7 mouse cellular contexts compared by ENCODE assay signal in the genomic region with DNA sequence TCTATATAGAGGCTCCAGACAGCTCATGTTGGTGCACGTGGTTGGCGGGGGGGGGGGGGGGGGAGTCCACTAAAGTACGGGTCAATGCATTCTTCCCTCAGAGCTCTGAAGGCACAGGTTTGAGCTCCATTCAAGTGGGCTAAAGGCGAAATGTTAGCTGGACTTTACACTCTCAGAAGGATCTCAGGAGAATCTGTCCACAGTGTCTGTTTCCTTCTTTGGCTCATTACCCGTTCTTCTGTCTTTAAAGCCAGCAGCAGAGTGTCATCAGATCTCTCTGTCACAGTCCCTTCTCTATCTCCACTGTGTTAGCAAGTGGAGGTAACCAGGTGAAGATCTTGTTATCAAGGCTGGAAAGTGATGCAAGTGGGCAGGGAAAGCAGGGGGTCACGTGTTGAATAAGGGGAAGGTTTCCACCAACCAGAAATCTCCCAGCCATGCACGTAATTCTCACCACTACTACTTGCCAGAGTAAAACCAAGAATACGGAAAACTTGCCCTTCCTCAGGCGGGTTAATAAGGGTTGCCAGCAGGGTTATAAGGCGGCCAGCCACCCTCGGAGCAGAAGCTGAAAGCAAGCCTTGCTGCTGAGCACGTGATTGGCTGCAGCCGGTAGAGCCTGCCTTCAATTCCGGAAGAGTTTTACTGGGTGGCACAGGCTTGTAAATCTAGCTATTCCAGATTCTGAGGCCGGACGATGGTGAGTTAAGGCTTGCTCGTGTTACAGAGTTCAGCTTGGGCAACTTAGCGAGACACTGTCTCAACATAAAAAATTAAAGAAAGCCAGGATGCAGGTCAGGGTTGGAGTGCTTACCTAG.
DNase-seq lines count a peak whose midpoint lies in the region; ATAC-seq lines count a peak whose summit lies in the region.

No protein-coding gene starts in this region.

- H3K27me3 ChIP-seq in hindbrain, embryonic 12.5 days, result peaks cover 3% of the 10 kb centered on the region; the same call in 1 of the 2 replicates
- H3K27me3 ChIP-seq in limb, embryonic 12.5 days, result peaks cover 7% of the 10 kb centered on the region
- peaks cover 19% of the 10 kb centered on the region for H3K27me3 ChIP-seq in midbrain, embryonic 13.5 days

- peak overlapping the region; percentile 55 for H3K4me2 ChIP-seq in hindbrain, embryonic 12.5 days (replicated peaks)
- peak overlapping the region; percentile 61 for H3K4me2 ChIP-seq in limb, embryonic 12.5 days
- H3K4me2 ChIP-seq in midbrain, embryonic 13.5 days (replicated peaks), result peak overlapping the region; percentile 59

- no peaks in the 10 kb centered on the region for H3K36me3 ChIP-seq in hindbrain, embryonic 12.5 days
- H3K36me3 ChIP-seq in limb, embryonic 12.5 days, result no peaks in the 10 kb centered on the region
- no peaks in the 10 kb centered on the region for H3K36me3 ChIP-seq in midbrain, embryonic 13.5 days

- H3K4me3 ChIP-seq in hindbrain, embryonic 12.5 days, result peak overlapping the region; percentile 27
- H3K4me3 ChIP-seq in limb, embryonic 12.5 days (replicated peaks), result peak overlapping the region; percentile 16
- H3K4me3 ChIP-seq in midbrain, embryonic 13.5 days (replicated peaks), result peak overlapping the region; percentile 29

- no peak overlapping the region for H3K9ac ChIP-seq in hindbrain, embryonic 12.5 days
- no peak overlapping the region for H3K9ac ChIP-seq in limb, embryonic 12.5 days (replicated peaks)
- H3K9ac ChIP-seq in midbrain, embryonic 13.5 days (replicated peaks), result no peak overlapping the region

- ATAC-seq in hindbrain, embryonic 12.5 days (ENCODE audit: low FRiP score), result no peak
- peak; percentile 66 for ATAC-seq in limb, embryonic 12.5 days (ENCODE audit: insufficient number of reproducible peaks, insufficient read depth, low FRiP score, low TSS enrichment, low read depth)
- peak; percentile 17; the same call in 1 of the 2 replicates for ATAC-seq in midbrain, embryonic 13.5 days

- 17% methylated on average over 17 of the region's 18 CpGs for WGBS in hindbrain, embryonic 12.5 days
- 17% methylated on average over 18 of the region's 18 CpGs for WGBS in limb, embryonic 12.5 days
- WGBS in midbrain, embryonic 13.5 days, result 19% methylated on average over 18 of the region's 18 CpGs

- peaks cover 12% of the 10 kb centered on the region; the same call in 1 of the 2 replicates for H3K4me1 ChIP-seq in hindbrain, embryonic 12.5 days
- H3K4me1 ChIP-seq in limb, embryonic 12.5 days (replicated peaks), result peaks cover 15% of the 10 kb centered on the region; the same call in 1 of the 2 replicates
- peaks cover 21% of the 10 kb centered on the region for H3K4me1 ChIP-seq in midbrain, embryonic 13.5 days (replicated peaks)

- H3K27ac ChIP-seq in hindbrain, embryonic 12.5 days, result no peak overlapping the region
- H3K27ac ChIP-seq in limb, embryonic 12.5 days, result no peak overlapping the region
- no peak overlapping the region for H3K27ac ChIP-seq in midbrain, embryonic 13.5 days

- H3K9me3 ChIP-seq in hindbrain, embryonic 12.5 days (replicated peaks), result no peaks in the 10 kb centered on the region
- H3K9me3 ChIP-seq in limb, embryonic 12.5 days, result no peaks in the 10 kb centered on the region
- H3K9me3 ChIP-seq in midbrain, embryonic 13.5 days, result no peaks in the 10 kb centered on the region

- peak; percentile 82 for DNase-seq in A20 (ENCODE audit: low read depth, low spot score)
- peak; percentile 6 to 9 for DNase-seq in B cell, adult 2 months
- peak; percentile 49 for DNase-seq in embryo, embryonic 9.5 days (ENCODE audit: extremely low spot score)
- no peak for DNase-seq in ovary, postnatal 14 days (ENCODE audit: low spot score)
